Mouse (Mus musculus): ENCODE results near the gene Col18a1.

- TF ChIP-seq ZC3H11A (IDR thresholded peaks at IDR 0.05; ENCODE audit: borderline replicate concordance, low read depth, low read length) (no peak), MAFK (IDR thresholded peaks at IDR 0.05; ENCODE audit: insufficient read depth, low read depth, low read length) (no peak)
These were observed 149.3 kb downstream of the Col18a1 start for GRCm38 (mm10) chr10:77017061-77017460.

Measured in ES-E14 (cell line).